Mouse (Mus musculus) ovary, postnatal 14 days (tissue): ENCODE data around the gene Wipi1.

Source experiments
- DNase-seq: peaks from one replicate; pipeline ENCODE4 v3.0.0; 2022; ENCODE audit warnings: low spot score

Wipi1 gene

GRCm38 (mm10) chr11:109539290-109539689 lies 72.5 kb downstream of the Wipi1 start:
- no peak for DNase-seq

- DNase-seq: no peak
Observed at GRCm38 (mm10) chr11:109536939-109537338, 74.8 kb downstream of the Wipi1 start.

- no peak for DNase-seq
Observed at GRCm38 (mm10) chr11:109535966-109536365, 75.8 kb downstream of the Wipi1 start.

- DNase-seq: no peak
Observed at GRCm38 (mm10) chr11:109530030-109530429, 81.7 kb downstream of the Wipi1 start.

- no peak for DNase-seq
Observed at GRCm38 (mm10) chr11:109525571-109525970, 86.2 kb downstream of the Wipi1 start.

GRCm38 (mm10) chr11:109524869-109525268 lies 86.9 kb downstream of the Wipi1 start:
- no peak for DNase-seq
